ENCODE assay signal across 8 mouse cellular contexts in genomic region chr3:137752447-137753256, GRCm38 (mm10).
DNase-seq lines count a peak whose midpoint lies in the region.

No protein-coding gene starts in this region.

- no peaks in the 10 kb centered on the region for H3K36me3 ChIP-seq in megakaryocyte, embryonic 14.5 days (replicated peaks; ENCODE audit: low read length)

- H3K9me3 ChIP-seq in megakaryocyte, embryonic 14.5 days: peaks cover 20% of the 10 kb centered on the region

- peaks cover 18% of the 10 kb centered on the region for H3K4me1 ChIP-seq in megakaryocyte, embryonic 14.5 days

- DNase-seq in T-cell, adult 2 months (ENCODE audit: low spot score): peak; percentile 23
- DNase-seq in cerebellum, postnatal 4 days (ENCODE audit: low spot score in 2 of 2): peak; percentile 74 to 88
- peak; percentile 90 for DNase-seq in gastrocnemius, postnatal 10 days
- peak; percentile 79 for DNase-seq in induced T-regulatory cell, adult 2 months (ENCODE audit: low read depth)
- DNase-seq in left cerebral cortex, adult 8-10 months (ENCODE audit: low spot score in 2 of 2): peak; percentile 69 to 79
- peak; percentile 91 for DNase-seq in right cerebral cortex, postnatal 14 days
- DNase-seq in urinary bladder, postnatal 36 days (ENCODE audit: low spot score in 2 of 2): peak; percentile 65 to 74

- H3K4me3 ChIP-seq in megakaryocyte, embryonic 14.5 days (replicated peaks): peak overlapping the region; percentile 74

- H3K27me3 ChIP-seq in megakaryocyte, embryonic 14.5 days (replicated peaks): peaks cover 6% of the 10 kb centered on the region

Comparison
In these comparisons a context has a peak if more than half of its experiments do, and no peak if none do; other contexts are left out.
1. Peak in every context shown above with its lines: DNase-seq and H3K4me3 ChIP-seq.
2. DNase-seq: peak in every context shown above with its lines; median percentile 91 in right cerebral cortex, postnatal 14 days; 90 in gastrocnemius, postnatal 10 days; 81 in cerebellum, postnatal 4 days; 79 in induced T-regulatory cell, adult 2 months; 74 in left cerebral cortex, adult 8-10 months; 70 in urinary bladder, postnatal 36 days; 23 in T-cell, adult 2 months.